Mouse (Mus musculus) layer of hippocampus, adult 2 months (tissue): ENCODE results near the gene Cfap99. TPM values are rescaled to one million over a fixed set of nuclear protein-coding genes. Genes with fewer than 3 reads are reported as not detected.

Experiments used
- DNase-seq, 2 experiments: peaks; one replicate each; pipeline ENCODE4 v3.0.0; 2022; ENCODE audit warnings: low spot score in 2 of 2
- H3K27ac ChIP-seq: fragments of 200-600 bp; 2 replicates; pipeline ENCODE4 v1.8.1; 2022
- H3K4me3 ChIP-seq: fragments of 200-600 bp; 2 replicates; pipeline ENCODE4 v1.8.1; 2022; ENCODE audit warnings: mild to moderate bottlenecking
- CTCF ChIP-seq: fragments of 200-600 bp; conservative IDR thresholded peaks from 2 replicates; pipeline ENCODE4 v1.8.1; 2022; ENCODE audit warnings: antibody characterized with exemption, mild to moderate bottlenecking, moderate library complexity
- total RNA-seq, 2 experiments: library from RNA; stranded (reverse); gene quantifications; 2 replicates each; pipeline ENCODE4 v1.2.3; 2021

Cfap99 gene
- total RNA-seq, 2 experiments from 2014 or later: 0.22 to 0.56 TPM

DNA sequence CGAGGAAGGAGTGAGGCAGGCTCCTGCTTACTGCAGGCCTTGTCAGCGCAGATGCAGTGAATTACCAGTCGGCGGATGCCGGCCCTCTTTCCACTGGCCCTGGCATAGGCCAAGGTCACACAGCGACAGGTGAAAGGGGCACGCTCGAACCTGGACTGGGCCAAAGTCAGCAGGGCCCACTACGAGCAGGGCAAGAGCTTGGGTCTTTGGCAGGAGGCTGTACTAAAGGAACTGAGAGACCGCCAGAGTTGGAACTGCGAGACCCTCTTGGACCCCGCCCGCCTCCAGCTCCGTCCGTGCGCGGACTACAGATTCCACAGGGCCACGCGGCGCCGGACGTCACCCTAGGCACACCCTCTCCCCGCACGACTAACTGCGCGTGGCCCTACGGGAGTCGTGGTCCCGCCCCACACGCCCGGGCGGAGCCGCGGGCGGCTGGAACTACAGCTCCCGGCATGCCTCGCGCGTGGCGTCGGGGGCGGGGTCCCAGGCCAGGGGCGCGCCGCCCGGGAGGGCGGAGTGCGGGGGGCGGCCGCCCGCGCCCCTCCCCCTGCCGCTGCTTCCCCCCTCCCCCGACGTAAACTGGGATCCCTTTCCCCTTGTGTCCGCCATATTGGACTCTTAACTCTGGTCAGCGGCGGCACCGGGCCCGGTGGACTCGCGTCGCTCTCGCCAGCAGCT lies 81.1 kb downstream of the Cfap99 start, which contains the start of gene Fam193a:
TSS of gene Fam193a (plus strand) at position 593 of the 681 bp plus-strand sequence.
- peak; percentile 97 to 98 for DNase-seq
- no peak for TF ChIP-seq CTCF
- H3K27ac ChIP-seq: peak within 1 kb of the TSS; percentile 99
- peak within 1 kb of the TSS; percentile 90 for H3K4me3 ChIP-seq

DNA sequence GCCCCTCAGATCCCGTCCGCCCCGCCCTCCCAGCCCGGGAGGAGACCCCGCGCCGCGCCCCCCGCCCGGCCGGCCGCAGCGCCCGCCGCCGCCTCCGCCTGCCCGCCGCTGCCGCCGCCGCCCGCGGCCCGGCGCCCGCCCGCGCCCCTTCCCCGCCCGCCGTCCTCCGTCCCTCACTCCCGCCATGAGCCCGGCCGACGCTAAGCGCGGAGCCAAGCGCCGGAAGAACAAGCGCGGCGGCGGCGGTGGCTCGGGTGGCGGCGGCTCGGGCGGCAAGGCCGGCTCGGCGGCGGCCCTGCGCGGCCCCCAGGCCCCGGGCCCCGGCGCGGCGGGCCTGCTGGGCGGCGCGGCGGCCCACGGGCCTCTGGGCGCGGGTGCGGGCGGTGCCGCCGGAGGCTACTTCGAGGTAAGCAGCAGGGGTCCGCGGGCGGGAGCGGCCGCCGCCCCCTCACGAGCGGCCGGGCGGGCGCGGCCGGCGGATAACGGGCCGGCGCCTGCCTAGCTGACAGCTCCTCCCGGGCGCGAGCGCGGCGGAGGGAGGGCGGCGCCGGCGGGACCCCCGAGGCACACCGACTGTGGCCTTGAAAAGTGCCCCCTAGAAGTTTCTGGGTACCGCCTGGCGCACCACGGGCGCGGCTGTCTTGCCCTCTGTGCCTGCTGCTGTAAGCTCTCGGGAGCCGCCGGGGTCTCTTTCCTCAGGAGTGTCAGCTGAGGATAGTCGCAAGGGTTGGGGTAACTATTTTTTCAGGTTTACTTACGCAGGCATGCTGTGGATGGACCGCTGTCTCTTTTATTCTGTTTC lies 81.8 kb downstream of the Cfap99 start:
- no peak for TF ChIP-seq CTCF
- H3K27ac ChIP-seq: peak overlapping the region; percentile 84
- peak in 1 of 2 experiments; percentile 34 for DNase-seq

DNA sequence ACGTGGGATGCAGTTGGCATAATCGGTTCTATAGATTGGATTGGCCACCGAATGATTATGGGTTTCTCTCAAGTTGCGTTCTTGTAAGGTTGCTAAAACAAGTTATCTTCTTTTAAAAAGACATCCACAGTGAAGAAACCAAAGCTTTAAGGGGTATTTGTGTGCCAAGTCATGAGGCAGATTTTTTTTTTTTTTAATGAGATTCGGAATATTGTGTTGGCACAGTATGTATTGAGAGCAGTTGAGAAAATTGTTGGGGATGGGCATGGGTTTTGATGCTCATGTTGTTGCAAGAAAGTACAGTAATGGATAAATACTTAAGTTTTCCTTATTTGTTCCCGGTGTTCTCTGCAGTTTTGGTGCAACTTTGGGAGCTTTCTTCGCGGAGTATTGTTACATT lies 82.4 kb downstream of the Cfap99 start:
- TF ChIP-seq CTCF: no peak
- H3K27ac ChIP-seq: peak overlapping the region; percentile 84
- no peak for DNase-seq
- H3K4me3 ChIP-seq: peak overlapping the region; percentile 90

More for the DNA sequence above, 81.8 kb downstream of the Cfap99 start:
- peak overlapping the region; percentile 90 for H3K4me3 ChIP-seq

DNA sequence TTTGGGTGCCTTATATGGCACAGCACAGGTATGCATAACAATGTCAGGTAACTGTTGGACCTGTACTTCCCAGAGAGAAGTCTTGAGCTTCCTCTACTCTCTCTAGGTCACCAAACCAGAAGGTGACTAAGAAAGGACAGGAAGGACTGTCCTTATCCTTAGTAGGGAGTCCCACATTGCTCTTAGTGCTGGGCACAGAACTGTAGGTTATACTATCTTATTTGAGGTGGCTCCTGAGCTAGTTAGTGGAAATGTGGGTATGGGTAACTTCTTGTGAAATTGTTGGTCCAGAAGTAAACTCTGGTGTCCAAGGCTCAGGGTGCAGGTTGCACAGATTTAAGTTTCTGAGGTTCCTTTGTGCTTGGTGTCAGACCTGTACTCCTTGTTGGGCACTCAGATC lies 83.7 kb downstream of the Cfap99 start:
- no peak for TF ChIP-seq CTCF
- H3K4me3 ChIP-seq: no peak overlapping the region; the same call in 1 of the 2 replicates

DNA sequence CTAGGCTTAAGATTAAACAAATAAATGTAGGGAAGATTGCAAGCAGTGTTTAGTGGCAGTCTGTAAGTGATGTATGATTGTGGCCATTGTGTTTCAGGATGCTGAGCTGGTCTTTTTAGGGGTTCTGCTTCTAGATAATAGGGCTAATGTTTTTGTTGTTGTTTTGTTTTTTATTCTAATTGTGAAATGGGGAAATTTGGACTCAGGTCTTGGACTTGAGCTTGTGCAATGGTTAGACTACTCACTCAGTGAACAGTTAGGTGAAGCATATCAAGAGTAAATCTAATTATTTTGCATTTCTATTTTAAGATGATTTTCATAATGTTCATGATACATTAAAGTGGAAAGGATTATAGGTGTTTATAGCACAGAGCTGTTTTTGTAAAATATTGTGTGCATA lies 84.1 kb downstream of the Cfap99 start:
- Histone ChIP-seq H3K27ac (no peak overlapping the region), H3K4me3 (no peak overlapping the region)
- no peak for TF ChIP-seq CTCF
- no peak for DNase-seq

More for the DNA sequence above, 83.7 kb downstream of the Cfap99 start:
- H3K27ac ChIP-seq: no peak overlapping the region
- DNase-seq: no peak

Other genes starting within 250 kb of the Cfap99 start
- 1 to 10 TPM in 1 of 2 experiments, under 1 TPM in 1; 0.61 to 1.0 TPM for gene Poln, start 119.2 kb upstream of the Cfap99 start, total RNA-seq
- 1 to 10 TPM; 6.4 to 7.3 TPM for gene Haus3, start 119.1 kb upstream of the Cfap99 start, total RNA-seq
- 10 to 100 TPM; 84.9 to 94.7 TPM for gene Mxd4, start 100.9 kb upstream of the Cfap99 start, total RNA-seq
- gene Zfyve28, start 151 bp upstream of the Cfap99 start, total RNA-seq: 10 to 100 TPM; 35.0 to 35.8 TPM
- 10 to 100 TPM; 80.5 to 81.0 TPM for gene Rnf4, start 47.7 kb downstream of the Cfap99 start, total RNA-seq
- gene Fam193a, start 81.3 kb downstream of the Cfap99 start, total RNA-seq: 10 to 100 TPM; 42.6 to 46.4 TPM
- 10 to 100 TPM; 29.9 to 30.9 TPM for gene Tnip2, start 225.4 kb downstream of the Cfap99 start, total RNA-seq
- 1 to 10 TPM; 3.3 to 6.6 TPM for gene Sh3bp2, start 237.2 kb downstream of the Cfap99 start, total RNA-seq